Mouse (Mus musculus) liver, adult 2 months (tissue): ENCODE results near the gene Tnc.

Experiments used
- CTCF ChIP-seq: fragments of 200-500 bp; IDR thresholded peaks from 2 replicates; pipeline ENCODE4 v1.5.1; 2011; ENCODE audit warnings: low read depth, low read length, control low read depth
- POLR2A ChIP-seq: fragments of 200-500 bp; IDR thresholded peaks from 2 replicates; pipeline ENCODE4 v1.6.1; 2011; ENCODE audit warnings: low read length, control low read depth; ENCODE audit not compliant: insufficient read depth; ENCODE audit errors: extremely low read depth

- TF ChIP-seq POLR2A: no peak
- TF ChIP-seq CTCF: no peak
These were observed 118.6 kb downstream of the Tnc start for GRCm38 (mm10) chr4:63928192-63928591.
